Mouse (Mus musculus): ENCODE data around the gene Xpa. TPM values are rescaled to one million over a fixed set of nuclear protein-coding genes. Genes with fewer than 3 reads are reported as not detected.

Xpa gene
- polyA plus RNA-seq, 1 experiment from 2014 or later: 18.4 TPM

- no peaks in the 10 kb centered on the region for H3K27me3 ChIP-seq (replicated peaks)
- peak within 1 kb of the TSS; percentile 69 for H3K4me2 ChIP-seq (replicated peaks)
- H3K9me3 ChIP-seq: no peaks in the 10 kb centered on the region
- H3K27ac ChIP-seq: peak within 1 kb of the TSS; percentile 99
- peak; percentile 96 for ATAC-seq
- peak within 1 kb of the TSS; percentile 76 for H3K4me3 ChIP-seq (replicated peaks)
- H3K9ac ChIP-seq: peak within 1 kb of the TSS; percentile 82
- H3K36me3 ChIP-seq: no peaks in the 10 kb centered on the region
- WGBS: under 1% methylated on average over 90 of the region's 90 CpGs
- peaks cover 10% of the 10 kb centered on the region; the same call in 1 of the 2 replicates for H3K4me1 ChIP-seq (replicated peaks)
Measured at GRCm38 (mm10) chr4:46138287-46139222, 57.6 kb downstream of the Xpa start, which contains the start of the genes Ncbp1 and Tstd2. Gene Ncbp1, plus strand, starts transcription at chr4:46138613. Gene Tstd2, minus strand, starts transcription at chr4:46138694.

DNA sequence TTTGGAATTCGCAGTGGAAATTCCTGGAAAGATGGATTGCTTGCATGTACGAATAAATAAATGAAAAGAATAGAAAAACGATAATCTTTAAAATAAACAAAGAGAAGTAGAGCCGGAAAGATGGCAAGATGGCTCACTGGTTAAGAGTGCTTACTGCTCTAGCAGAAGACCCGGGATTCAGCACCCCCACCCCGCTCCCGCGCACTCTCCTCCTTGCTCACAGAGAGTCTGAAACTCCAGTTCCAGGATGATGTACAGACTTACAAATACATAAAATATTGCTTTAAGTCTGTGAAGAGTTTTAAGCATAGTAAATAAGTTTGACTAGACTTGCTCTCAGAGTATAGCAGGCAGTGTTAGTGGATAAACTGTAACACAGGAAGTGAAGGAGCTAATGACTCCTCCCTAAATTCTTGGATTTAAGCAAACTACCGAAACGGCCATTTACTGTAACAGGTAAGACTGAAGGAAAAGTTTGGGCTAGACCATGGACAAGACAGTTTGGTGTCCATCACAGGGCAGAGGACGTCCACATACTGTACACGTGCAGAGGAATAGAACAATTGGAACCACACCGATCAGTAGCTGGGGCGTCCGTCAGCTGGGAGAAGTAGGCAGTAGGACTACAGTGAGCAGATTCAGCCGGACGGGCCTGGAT is 58.4 kb downstream of the Xpa start:
- WGBS: 4% methylated on average over 17 of the region's 17 CpGs
- Histone ChIP-seq H3K36me3 (0 out of 2 replicates have a peak, but pooled peaks cover 5% of the 10 kb centered on the region), H3K9me3 (no peaks in the 10 kb centered on the region), H3K4me1 (replicated peaks) (peaks cover 10% of the 10 kb centered on the region; the same call in 1 of the 2 replicates), H3K27ac (peak overlapping the region; percentile 99), H3K27me3 (replicated peaks) (no peaks in the 10 kb centered on the region), H3K9ac (peak overlapping the region; percentile 82), H3K4me3 (replicated peaks) (peak overlapping the region; percentile 76), H3K4me2 (replicated peaks) (peak overlapping the region; percentile 69)
- ATAC-seq: peak; percentile 70

- H3K4me3 ChIP-seq (replicated peaks): no peak overlapping the region
- no peak overlapping the region for H3K4me2 ChIP-seq (replicated peaks)
- no peaks in the 10 kb centered on the region for H3K4me1 ChIP-seq (replicated peaks)
- H3K27ac ChIP-seq: no peak overlapping the region
- H3K36me3 ChIP-seq: peaks cover 33% of the 10 kb centered on the region
- no peak overlapping the region for H3K9ac ChIP-seq
- H3K27me3 ChIP-seq (replicated peaks): no peaks in the 10 kb centered on the region
- WGBS: 81% methylated on average over 6 of the region's 6 CpGs
- ATAC-seq: no peak
- no peaks in the 10 kb centered on the region for H3K9me3 ChIP-seq
Measured at GRCm38 (mm10) chr4:46131791-46132190, 64.3 kb downstream of the Xpa start.

GRCm38 (mm10) chr4:46130221-46130620 is 65.9 kb downstream of the Xpa start:
- Histone ChIP-seq H3K4me1 (replicated peaks) (no peaks in the 10 kb centered on the region), H3K9ac (no peak overlapping the region), H3K4me3 (replicated peaks) (no peak overlapping the region), H3K27ac (no peak overlapping the region), H3K36me3 (peaks cover 38% of the 10 kb centered on the region), H3K27me3 (replicated peaks) (no peaks in the 10 kb centered on the region), H3K4me2 (replicated peaks) (no peak overlapping the region), H3K9me3 (no peaks in the 10 kb centered on the region)
- 82% methylated on average over 3 of the region's 3 CpGs for WGBS
- ATAC-seq: no peak

DNA sequence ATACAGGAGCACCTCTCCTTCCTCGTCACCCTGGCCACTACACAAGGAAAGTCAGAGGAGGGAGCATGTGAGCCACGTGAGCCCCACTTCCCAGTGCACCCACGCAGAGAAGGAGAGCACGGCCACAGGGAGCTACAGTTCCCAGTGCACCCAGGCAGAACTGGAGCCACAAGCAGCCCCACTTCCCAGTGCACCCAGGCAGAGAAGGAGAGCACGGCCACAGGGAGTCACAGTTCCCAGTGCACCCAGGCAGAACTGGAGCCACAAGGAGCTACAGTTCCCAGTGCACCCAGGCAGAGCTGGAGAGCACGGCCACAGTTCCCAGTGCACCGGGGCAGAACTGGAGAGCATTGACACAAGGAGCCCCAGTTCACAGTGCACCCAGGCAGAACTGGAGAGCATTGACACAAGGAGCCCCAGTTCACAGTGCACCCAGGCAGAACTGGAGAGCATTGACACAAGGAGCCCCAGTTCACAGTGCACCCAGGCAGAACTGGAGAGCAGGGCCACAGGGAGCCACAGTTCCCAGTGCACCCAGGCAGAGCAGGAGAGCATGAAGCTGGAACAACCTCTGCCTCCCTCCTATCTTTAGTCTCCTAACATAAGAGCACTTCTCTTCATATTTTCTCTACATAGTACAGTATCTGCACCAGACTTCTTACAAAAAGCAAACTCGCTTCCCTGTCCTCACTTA is 66.7 kb downstream of the Xpa start:
- H3K9me3 ChIP-seq: no peaks in the 10 kb centered on the region
- no peak overlapping the region for H3K4me3 ChIP-seq (replicated peaks)
- H3K4me1 ChIP-seq (replicated peaks): no peaks in the 10 kb centered on the region
- H3K36me3 ChIP-seq: peaks cover 38% of the 10 kb centered on the region
- H3K27ac ChIP-seq: no peak overlapping the region
- no peaks in the 10 kb centered on the region for H3K27me3 ChIP-seq (replicated peaks)
- no peak for ATAC-seq
- WGBS: 90% methylated on average over 8 of the region's 8 CpGs
- H3K4me2 ChIP-seq (replicated peaks): no peak overlapping the region
- H3K9ac ChIP-seq: no peak overlapping the region

DNA sequence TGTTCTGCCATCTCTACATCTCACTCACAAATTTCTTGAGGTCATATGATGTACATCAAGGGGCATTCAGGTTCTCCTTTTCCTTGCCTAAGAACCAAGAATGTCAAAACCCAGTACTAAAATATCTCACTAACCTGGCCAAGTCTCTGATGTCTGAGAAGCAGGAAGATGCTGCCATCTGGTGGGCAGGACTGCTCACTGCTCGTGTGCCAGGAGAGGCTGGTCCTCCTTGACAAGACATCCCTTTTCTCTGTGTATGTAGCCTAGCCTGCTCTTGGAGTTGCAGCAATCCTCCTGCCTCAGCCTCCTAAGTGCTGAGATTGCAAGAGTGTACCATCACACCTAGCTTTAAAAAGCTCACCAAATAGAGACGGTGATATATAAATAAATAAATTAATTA is 69.6 kb downstream of the Xpa start:
- Histone ChIP-seq H3K9me3 (no peaks in the 10 kb centered on the region), H3K36me3 (peaks cover 34% of the 10 kb centered on the region), H3K4me1 (replicated peaks) (no peaks in the 10 kb centered on the region), H3K9ac (no peak overlapping the region), H3K4me3 (replicated peaks) (no peak overlapping the region), H3K27ac (no peak overlapping the region), H3K4me2 (replicated peaks) (no peak overlapping the region), H3K27me3 (replicated peaks) (no peaks in the 10 kb centered on the region)
- 40% methylated on average over 2 of the region's 2 CpGs for WGBS
- ATAC-seq: peak; percentile 34; the same call in 1 of the 2 replicates

- Histone ChIP-seq H3K4me1 (replicated peaks) (no peaks in the 10 kb centered on the region), H3K9me3 (no peaks in the 10 kb centered on the region), H3K4me2 (replicated peaks) (no peak overlapping the region), H3K27ac (no peak overlapping the region), H3K4me3 (replicated peaks) (no peak overlapping the region), H3K27me3 (replicated peaks) (no peaks in the 10 kb centered on the region), H3K36me3 (peaks cover 42% of the 10 kb centered on the region), H3K9ac (no peak overlapping the region)
- WGBS: 76% methylated on average over 6 of the region's 6 CpGs
- ATAC-seq: no peak
Measured at GRCm38 (mm10) chr4:46123358-46123757, 72.8 kb downstream of the Xpa start.

DNA sequence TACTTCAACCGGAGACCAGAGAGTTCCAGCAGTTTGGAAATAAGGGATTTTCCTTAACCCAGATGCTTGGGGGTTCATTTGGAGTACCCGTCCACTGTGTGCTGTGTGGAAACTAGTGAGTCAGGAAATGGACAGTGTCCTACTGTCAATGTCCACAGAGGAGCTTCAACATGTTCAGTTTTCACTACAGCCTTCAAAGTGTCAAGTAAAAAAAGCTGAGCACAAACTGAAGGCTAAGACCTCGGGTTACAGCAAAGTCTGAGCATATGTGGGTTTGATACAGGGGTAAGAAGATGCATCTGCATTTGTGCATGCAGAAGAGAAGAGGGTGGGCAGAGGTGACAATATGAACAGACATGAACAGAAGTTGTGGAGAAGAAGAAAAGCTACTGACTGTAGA is 75.3 kb downstream of the Xpa start:
- WGBS: 87% methylated on average over 3 of the region's 3 CpGs

GRCm38 (mm10) chr4:46119514-46120094 is 76.5 kb downstream of the Xpa start:
- Histone ChIP-seq H3K4me2 (replicated peaks) (no peak overlapping the region), H3K27ac (no peak overlapping the region), H3K27me3 (replicated peaks) (no peaks in the 10 kb centered on the region), H3K9me3 (no peaks in the 10 kb centered on the region), H3K4me1 (replicated peaks) (no peaks in the 10 kb centered on the region), H3K36me3 (peaks cover 56% of the 10 kb centered on the region), H3K9ac (no peak overlapping the region), H3K4me3 (replicated peaks) (no peak overlapping the region)
- 93% methylated on average over 14 of the region's 14 CpGs for WGBS
- ATAC-seq: no peak

More for the DNA sequence above, 75.3 kb downstream of the Xpa start:
- Histone ChIP-seq H3K4me2 (replicated peaks) (no peak overlapping the region), H3K9me3 (no peaks in the 10 kb centered on the region), H3K9ac (no peak overlapping the region), H3K4me3 (replicated peaks) (no peak overlapping the region), H3K36me3 (peaks cover 55% of the 10 kb centered on the region), H3K27ac (no peak overlapping the region), H3K4me1 (replicated peaks) (no peaks in the 10 kb centered on the region), H3K27me3 (replicated peaks) (no peaks in the 10 kb centered on the region)
- ATAC-seq: no peak

GRCm38 (mm10) chr4:46117536-46117935 is 78.6 kb downstream of the Xpa start:
- no peak overlapping the region for H3K4me2 ChIP-seq (replicated peaks)
- H3K27me3 ChIP-seq (replicated peaks): no peaks in the 10 kb centered on the region
- no peak overlapping the region for H3K27ac ChIP-seq
- H3K36me3 ChIP-seq: peaks cover 58% of the 10 kb centered on the region
- no peaks in the 10 kb centered on the region for H3K4me1 ChIP-seq (replicated peaks)
- no peak overlapping the region for H3K9ac ChIP-seq
- no peak for ATAC-seq
- 94% methylated on average over 4 of the region's 4 CpGs for WGBS
- no peak overlapping the region for H3K4me3 ChIP-seq (replicated peaks)
- H3K9me3 ChIP-seq: no peaks in the 10 kb centered on the region

DNA sequence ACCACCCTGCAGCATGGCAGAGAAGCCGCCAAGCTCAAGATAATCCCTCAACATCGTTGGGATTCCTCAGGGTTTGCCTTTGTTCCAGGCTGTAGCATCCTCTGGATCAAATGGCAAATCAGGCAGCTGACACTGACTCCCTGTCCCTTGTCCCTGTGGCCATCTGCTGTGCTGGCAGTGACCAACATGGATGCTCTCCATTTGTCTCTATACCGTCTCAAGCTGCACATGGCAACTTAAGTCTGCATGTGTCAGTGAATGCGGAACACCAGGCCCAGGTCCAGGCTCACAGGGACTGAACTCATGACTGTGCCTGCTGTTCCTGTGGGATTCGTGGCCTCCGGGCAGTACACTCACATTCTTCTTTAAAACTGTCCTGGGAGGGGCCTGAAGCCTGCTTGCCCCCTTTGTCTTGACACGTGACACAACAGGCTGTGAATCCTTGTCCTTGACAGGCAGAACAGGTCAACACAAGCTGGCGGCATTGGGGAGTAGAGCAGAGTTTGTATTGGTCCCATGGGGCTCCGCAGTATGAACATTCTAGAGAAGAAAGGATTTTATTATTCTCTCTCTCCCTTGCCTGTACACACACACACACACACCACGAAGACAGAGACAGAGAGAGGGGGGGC is 79.5 kb downstream of the Xpa start:
- no peak overlapping the region for H3K9ac ChIP-seq
- no peaks in the 10 kb centered on the region for H3K9me3 ChIP-seq
- H3K4me2 ChIP-seq (replicated peaks): no peak overlapping the region
- H3K27ac ChIP-seq: no peak overlapping the region
- H3K4me1 ChIP-seq (replicated peaks): no peaks in the 10 kb centered on the region
- H3K36me3 ChIP-seq: peaks cover 54% of the 10 kb centered on the region
- H3K4me3 ChIP-seq (replicated peaks): no peak overlapping the region
- WGBS: 86% methylated on average over 10 of the region's 10 CpGs
- H3K27me3 ChIP-seq (replicated peaks): no peaks in the 10 kb centered on the region
- no peak for ATAC-seq
